Mouse (Mus musculus) right cerebral cortex, postnatal 4 days (tissue): ENCODE measurements around the gene Slc17a6.
"Not testable (repeated sequence)": the region's sequence is repeated elsewhere in the genome, so short reads cannot be mapped to it uniquely, and the experiment has no call there.

Experiments used
- DNase-seq: peaks from one replicate; pipeline ENCODE4 v3.0.0-alpha.2; 2022

The Slc17a6 gene

GRCm38 (mm10) chr7:51693539-51694217 lies 71.9 kb downstream of the Slc17a6 start:
- no peak for DNase-seq

- no peak for DNase-seq
These were observed 72.6 kb downstream of the Slc17a6 start for GRCm38 (mm10) chr7:51694452-51694851.

GRCm38 (mm10) chr7:51709508-51709907 lies 87.7 kb downstream of the Slc17a6 start:
- no peak for DNase-seq

GRCm38 (mm10) chr7:51710346-51710745 lies 88.5 kb downstream of the Slc17a6 start:
- not testable (repeated sequence) for DNase-seq

- DNase-seq = no peak
These were observed 94.0 kb downstream of the Slc17a6 start for GRCm38 (mm10) chr7:51715771-51716170.
